Mouse (Mus musculus): ENCODE results near the gene Hbp1. TPM values are rescaled to one million over a fixed set of nuclear protein-coding genes. Genes with fewer than 3 reads are reported as not detected.
A peak's percentile ranks its signal among the peaks of the same experiment; 100 is the strongest.

The Hbp1 gene
- polyA plus RNA-seq, 1 experiment from 2014 or later: 63.3 TPM

GRCm38 (mm10) chr12:31976544-31976943, 26.2 kb upstream of the Hbp1 start:
- no peak overlapping the region for H3K9ac ChIP-seq (ENCODE audit: low read depth, low read length)
- H3K4me3 ChIP-seq (ENCODE audit: low read depth, low read length): no peak overlapping the region
- no peaks in the 10 kb centered on the region for H3K4me1 ChIP-seq (replicated peaks; ENCODE audit: control insufficient read depth, insufficient read depth, low read length)
- TF ChIP-seq CTCF (IDR thresholded peaks at IDR 0.05; ENCODE audit: low read depth): peak; percentile 75
- WGBS: 43% methylated on average over 7 of the region's 7 CpGs
- no peak for ATAC-seq
- H3K9me3 ChIP-seq (ENCODE audit: control insufficient read depth): no peaks in the 10 kb centered on the region
- no peaks in the 10 kb centered on the region for H3K27me3 ChIP-seq (replicated peaks; ENCODE audit: control insufficient read depth, insufficient read depth, low read length)
- H3K36me3 ChIP-seq (ENCODE audit: control insufficient read depth, insufficient read depth): 0 out of 2 replicates have a peak, but pooled peaks cover 2% of the 10 kb centered on the region
- no peak overlapping the region for H3K27ac ChIP-seq (ENCODE audit: low read depth, low read length)
- H3K4me2 ChIP-seq (replicated peaks; ENCODE audit: low read depth): no peak overlapping the region

GRCm38 (mm10) chr12:31973473-31974172, 23.3 kb upstream of the Hbp1 start:
- no peak for TF ChIP-seq CTCF (IDR thresholded peaks at IDR 0.05; ENCODE audit: low read depth)
- WGBS: 53% methylated on average over 13 of the region's 13 CpGs
- no peaks in the 10 kb centered on the region for H3K27me3 ChIP-seq (replicated peaks; ENCODE audit: control insufficient read depth, insufficient read depth, low read length)
- peak; percentile 91 for ATAC-seq
- no peak overlapping the region for H3K4me3 ChIP-seq (ENCODE audit: low read depth, low read length)
- no peak overlapping the region for H3K4me2 ChIP-seq (replicated peaks; ENCODE audit: low read depth)
- H3K9ac ChIP-seq (ENCODE audit: low read depth, low read length): no peak overlapping the region
- H3K36me3 ChIP-seq (ENCODE audit: control insufficient read depth, insufficient read depth): 0 out of 2 replicates have a peak, but pooled peaks cover 6% of the 10 kb centered on the region
- H3K4me1 ChIP-seq (replicated peaks; ENCODE audit: control insufficient read depth, insufficient read depth, low read length): no peaks in the 10 kb centered on the region
- H3K9me3 ChIP-seq (ENCODE audit: control insufficient read depth): no peaks in the 10 kb centered on the region
- no peak overlapping the region for H3K27ac ChIP-seq (ENCODE audit: low read depth, low read length)

DNA sequence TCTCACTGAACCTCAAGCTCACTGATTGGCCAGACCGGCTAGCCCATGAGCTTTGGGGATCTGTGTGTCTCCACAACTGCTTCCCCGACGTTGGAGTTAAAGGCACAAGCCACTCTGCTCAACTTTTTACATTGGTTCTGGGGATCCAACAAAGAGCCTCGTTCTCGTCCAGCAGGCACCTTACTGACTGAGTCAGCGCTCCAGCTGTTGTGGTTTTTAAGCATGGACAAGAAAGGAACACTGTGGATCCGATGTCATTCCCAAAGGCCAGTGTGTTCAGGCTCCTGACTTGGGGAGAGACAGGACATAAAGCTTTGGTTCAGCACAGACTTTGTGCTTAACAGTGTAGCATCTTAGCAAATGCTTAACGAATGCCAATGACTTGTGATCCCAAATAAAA, 21.2 kb upstream of the Hbp1 start:
- TF ChIP-seq CTCF (IDR thresholded peaks at IDR 0.05; ENCODE audit: low read depth): no peak
- 0 out of 2 replicates have a peak, but pooled peaks cover 6% of the 10 kb centered on the region for H3K36me3 ChIP-seq (ENCODE audit: control insufficient read depth, insufficient read depth)
- no peaks in the 10 kb centered on the region for H3K9me3 ChIP-seq (ENCODE audit: control insufficient read depth)
- H3K4me2 ChIP-seq (replicated peaks; ENCODE audit: low read depth): no peak overlapping the region
- H3K27ac ChIP-seq (ENCODE audit: low read depth, low read length): no peak overlapping the region
- WGBS: 85% methylated on average over 8 of the region's 8 CpGs
- no peak overlapping the region for H3K4me3 ChIP-seq (ENCODE audit: low read depth, low read length)
- ATAC-seq: no peak
- H3K4me1 ChIP-seq (replicated peaks; ENCODE audit: control insufficient read depth, insufficient read depth, low read length): no peaks in the 10 kb centered on the region
- H3K9ac ChIP-seq (ENCODE audit: low read depth, low read length): no peak overlapping the region
- no peaks in the 10 kb centered on the region for H3K27me3 ChIP-seq (replicated peaks; ENCODE audit: control insufficient read depth, insufficient read depth, low read length)

- no peak overlapping the region for H3K9ac ChIP-seq (ENCODE audit: low read depth, low read length)
- TF ChIP-seq CTCF (IDR thresholded peaks at IDR 0.05; ENCODE audit: low read depth): no peak
- no peak for ATAC-seq
- no peaks in the 10 kb centered on the region for H3K27me3 ChIP-seq (replicated peaks; ENCODE audit: control insufficient read depth, insufficient read depth, low read length)
- H3K9me3 ChIP-seq (ENCODE audit: control insufficient read depth): no peaks in the 10 kb centered on the region
- no peak overlapping the region for H3K27ac ChIP-seq (ENCODE audit: low read depth, low read length)
- 0 out of 2 replicates have a peak, but pooled peaks cover 6% of the 10 kb centered on the region for H3K36me3 ChIP-seq (ENCODE audit: control insufficient read depth, insufficient read depth)
- no peak overlapping the region for H3K4me2 ChIP-seq (replicated peaks; ENCODE audit: low read depth)
- H3K4me1 ChIP-seq (replicated peaks; ENCODE audit: control insufficient read depth, insufficient read depth, low read length): no peaks in the 10 kb centered on the region
- WGBS: 36% methylated on average over 1 of the region's 1 CpGs
- H3K4me3 ChIP-seq (ENCODE audit: low read depth, low read length): no peak overlapping the region
Observed at GRCm38 (mm10) chr12:31969111-31969510, 18.8 kb upstream of the Hbp1 start.

- Histone ChIP-seq H3K4me2 (replicated peaks; ENCODE audit: low read depth) (no peak overlapping the region), H3K4me3 (ENCODE audit: low read depth, low read length) (no peak overlapping the region), H3K4me1 (replicated peaks; ENCODE audit: control insufficient read depth, insufficient read depth, low read length) (no peaks in the 10 kb centered on the region), H3K36me3 (ENCODE audit: control insufficient read depth, insufficient read depth) (0 out of 2 replicates have a peak, but pooled peaks cover 6% of the 10 kb centered on the region), H3K9me3 (ENCODE audit: control insufficient read depth) (no peaks in the 10 kb centered on the region), H3K9ac (ENCODE audit: low read depth, low read length) (no peak overlapping the region), H3K27ac (ENCODE audit: low read depth, low read length) (no peak overlapping the region), H3K27me3 (replicated peaks; ENCODE audit: control insufficient read depth, insufficient read depth, low read length) (no peaks in the 10 kb centered on the region)
- no peak for ATAC-seq
- peak; percentile 94 for TF ChIP-seq CTCF (IDR thresholded peaks at IDR 0.05; ENCODE audit: low read depth)
- WGBS: 3% methylated on average over 2 of the region's 2 CpGs
Observed at GRCm38 (mm10) chr12:31967536-31967935, 17.2 kb upstream of the Hbp1 start.

DNA sequence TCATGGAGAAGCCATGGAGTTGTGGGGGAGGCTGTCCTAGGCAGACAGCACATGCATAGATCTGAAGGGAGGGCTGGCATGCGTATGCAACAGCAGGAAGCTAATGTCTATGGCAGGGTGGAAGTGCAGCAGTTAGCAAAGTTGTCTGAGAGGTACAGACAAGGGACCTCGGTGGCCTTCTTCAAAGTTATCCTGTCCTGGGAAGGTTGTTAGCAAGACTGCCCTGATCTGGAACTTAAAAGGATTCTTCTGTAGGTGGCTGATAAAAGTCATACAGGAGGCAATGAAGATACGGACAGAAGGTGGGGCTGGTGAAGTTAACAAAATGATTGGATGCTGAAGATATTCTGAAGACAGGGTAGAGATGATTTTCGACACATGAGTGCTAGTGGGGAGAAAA, 16.1 kb upstream of the Hbp1 start:
- Histone ChIP-seq H3K4me2 (replicated peaks; ENCODE audit: low read depth) (no peak overlapping the region), H3K9me3 (ENCODE audit: control insufficient read depth) (no peaks in the 10 kb centered on the region), H3K4me3 (ENCODE audit: low read depth, low read length) (no peak overlapping the region), H3K9ac (ENCODE audit: low read depth, low read length) (no peak overlapping the region), H3K27ac (ENCODE audit: low read depth, low read length) (no peak overlapping the region), H3K36me3 (ENCODE audit: control insufficient read depth, insufficient read depth) (0 out of 2 replicates have a peak, but pooled peaks cover 2% of the 10 kb centered on the region), H3K27me3 (replicated peaks; ENCODE audit: control insufficient read depth, insufficient read depth, low read length) (no peaks in the 10 kb centered on the region), H3K4me1 (replicated peaks; ENCODE audit: control insufficient read depth, insufficient read depth, low read length) (no peaks in the 10 kb centered on the region)
- TF ChIP-seq CTCF (IDR thresholded peaks at IDR 0.05; ENCODE audit: low read depth): no peak
- 84% methylated on average over 4 of the region's 4 CpGs for WGBS
- ATAC-seq: no peak

Data from intestine, postnatal 0 days (tissue).